Mouse (Mus musculus) lung, postnatal 0 days (tissue): Measurements from ENCODE around the gene Nup107.

Experiments
- CTCF ChIP-seq: IDR thresholded peaks from 2 replicates; pipeline ENCODE4 v1.5.1; 2016; ENCODE audit warnings: antibody characterized with exemption, mild to moderate bottlenecking
- EP300 ChIP-seq: IDR thresholded peaks from 2 replicates; pipeline ENCODE4 v1.6.1; 2016; ENCODE audit warnings: antibody characterized with exemption, mild to moderate bottlenecking, control low read depth

- TF ChIP-seq CTCF (no peak), EP300 (no peak)
Measured at GRCm38 (mm10) chr10:117823321-117823720, 30.8 kb upstream of the Nup107 start.
